12 mouse cellular contexts compared by ENCODE assay signal in genomic region chr6:83496009-83496752, GRCm38 (mm10). TPM values are rescaled to one million over a fixed set of nuclear protein-coding genes. Genes with fewer than 3 reads are reported as not detected.
DNase-seq lines count a peak whose midpoint lies in the region; ATAC-seq and TF ChIP-seq lines count a peak whose summit lies in the region.
"Had no signal": no experiment of that assay in that cellular context is flagged by ENCODE, and none has a peak within 500 bp of the region (broad histone marks: within the 10 kb centered on the region; RNA-seq: fewer than 3 reads in every experiment).

No protein-coding gene starts in this region.

- no peak overlapping the region for H3K4me3 ChIP-seq in embryonic facial prominence, embryonic 13.5 days
- no peak overlapping the region for H3K4me3 ChIP-seq in embryonic facial prominence, embryonic 10.5 days
- H3K4me3 ChIP-seq in heart, embryonic 15.5 days, result no peak overlapping the region
- H3K4me3 ChIP-seq in layer of hippocampus, adult 2 months, result no peak overlapping the region
- H3K4me3 ChIP-seq: embryonic facial prominence, embryonic 12.5 days; liver, embryonic 15.5 days had no signal

- no peak for TF ChIP-seq CTCF in layer of hippocampus, adult 2 months (conservative IDR thresholded peaks at IDR 0.05)

- H3K36me3 ChIP-seq in embryonic facial prominence, embryonic 13.5 days, result peaks cover 30% of the 10 kb centered on the region
- peaks cover 58% of the 10 kb centered on the region for H3K36me3 ChIP-seq in embryonic facial prominence, embryonic 10.5 days (replicated peaks)
- peaks cover 18% of the 10 kb centered on the region; the same call in 1 of the 2 replicates for H3K36me3 ChIP-seq in heart, embryonic 15.5 days

- no peaks in the 10 kb centered on the region for H3K9me3 ChIP-seq in embryonic facial prominence, embryonic 13.5 days
- peaks cover 4% of the 10 kb centered on the region; the same call in 1 of the 2 replicates for H3K9me3 ChIP-seq in embryonic facial prominence, embryonic 10.5 days
- H3K9me3 ChIP-seq in heart, embryonic 15.5 days (replicated peaks), result no peaks in the 10 kb centered on the region
- H3K9me3 ChIP-seq: embryonic facial prominence, embryonic 12.5 days; liver, embryonic 15.5 days had no signal

- H3K4me2 ChIP-seq in embryonic facial prominence, embryonic 13.5 days, result no peak overlapping the region
- H3K4me2 ChIP-seq in heart, embryonic 15.5 days, result no peak overlapping the region
- H3K4me2 ChIP-seq: embryonic facial prominence, embryonic 12.5 days; hindbrain, embryonic 14.5 days; liver, embryonic 15.5 days had no signal

- ATAC-seq in embryonic facial prominence, embryonic 13.5 days (ENCODE audit: insufficient number of reproducible peaks, insufficient read depth, low FRiP score, low TSS enrichment, low read depth), result no peak
- 0 out of 2 replicates have a peak, but pooled peaks have one; percentile 25 for ATAC-seq in heart, embryonic 15.5 days (replicated peaks; ENCODE audit: insufficient number of reproducible peaks, insufficient read depth, low FRiP score, low read depth)
- ATAC-seq in granulocyte monocyte progenitor cell, adult 5-6 weeks (replicated peaks; ENCODE audit: poor library complexity, severe bottlenecking), result no peak

- H3K9ac ChIP-seq in embryonic facial prominence, embryonic 13.5 days, result 0 out of 2 replicates have a peak overlapping the region, but pooled peaks have one; percentile 8
- no peak overlapping the region for H3K9ac ChIP-seq in heart, embryonic 15.5 days
- H3K9ac ChIP-seq: embryonic facial prominence, embryonic 12.5 days; hindbrain, embryonic 14.5 days; liver, embryonic 15.5 days had no signal

- peaks cover 17% of the 10 kb centered on the region for H3K4me1 ChIP-seq in embryonic facial prominence, embryonic 13.5 days
- no peaks in the 10 kb centered on the region for H3K4me1 ChIP-seq in embryonic facial prominence, embryonic 10.5 days
- peaks cover 27% of the 10 kb centered on the region for H3K4me1 ChIP-seq in heart, embryonic 15.5 days (replicated peaks)
- H3K4me1 ChIP-seq: embryonic facial prominence, embryonic 12.5 days had no signal

- no peak for DNase-seq in embryonic facial prominence, embryonic 10.5 days (ENCODE audit: low spot score)
- peak; percentile 53 for DNase-seq in ovary, postnatal 36 days (ENCODE audit: low spot score)
- DNase-seq in ovary, postnatal 14 days (ENCODE audit: low spot score), result no peak
- no peak for DNase-seq in spleen, postnatal 10 days (ENCODE audit: low spot score in 2 of 2)
- DNase-seq in layer of hippocampus, adult 2 months (ENCODE audit: low spot score in 2 of 2), result no peak
- DNase-seq: B cell, adult 2 months had no signal

- 73% methylated on average over 9 of the region's 9 CpGs for WGBS in embryonic facial prominence, embryonic 13.5 days
- 93% methylated on average over 9 of the region's 9 CpGs for WGBS in embryonic facial prominence, embryonic 10.5 days
- 69% methylated on average over 9 of the region's 9 CpGs for WGBS in heart, embryonic 15.5 days

- peak overlapping the region; percentile 28; the same call in 1 of the 2 replicates for H3K27ac ChIP-seq in embryonic facial prominence, embryonic 13.5 days
- no peak overlapping the region for H3K27ac ChIP-seq in embryonic facial prominence, embryonic 10.5 days (replicated peaks)
- H3K27ac ChIP-seq in heart, embryonic 15.5 days, result peak overlapping the region; percentile 56; the same call in 1 of the 2 replicates
- no peak overlapping the region for H3K27ac ChIP-seq in layer of hippocampus, adult 2 months
- H3K27ac ChIP-seq: embryonic facial prominence, embryonic 12.5 days; hindbrain, embryonic 14.5 days; liver, embryonic 15.5 days had no signal

- H3K27me3 ChIP-seq in embryonic facial prominence, embryonic 13.5 days, result no peaks in the 10 kb centered on the region
- no peaks in the 10 kb centered on the region for H3K27me3 ChIP-seq in embryonic facial prominence, embryonic 10.5 days (replicated peaks; ENCODE audit: low read depth, poor library complexity, severe bottlenecking)
- H3K27me3 ChIP-seq in heart, embryonic 15.5 days, result no peaks in the 10 kb centered on the region
- H3K27me3 ChIP-seq: embryonic facial prominence, embryonic 12.5 days; liver, embryonic 15.5 days had no signal

RNA-seq across cellular contexts. Expression of gene Dguok, which starts 10.6 kb away (rescaled TPM):
- 89.5 and 100.0 TPM in 2 replicates for polyA plus RNA-seq in embryonic facial prominence, embryonic 13.5 days (2015; fragmentation: Nextera tagmentation; extraction: Ambion mirVana)
- 61.0 and 62.1 TPM in 2 replicates for polyA plus RNA-seq in embryonic facial prominence, embryonic 10.5 days (2016; fragmentation: Nextera tagmentation; extraction: Ambion mirVana)
- 48.2 and 61.0 TPM in 2 replicates for polyA plus RNA-seq in heart, embryonic 15.5 days (2015; fragmentation: Nextera tagmentation; extraction: Ambion mirVana)
- total RNA-seq in granulocyte monocyte progenitor cell, adult 5-6 weeks (2014; fragmentation: Nextera tagmentation), result 28.1 and 49.2 TPM in 2 replicates
- total RNA-seq in granulocyte monocyte progenitor cell, adult 5-6 weeks (2017), result 19.6 and 29.3 TPM in 2 replicates
- 10 to 100 TPM; 36.8 to 38.6 TPM for total RNA-seq in layer of hippocampus, adult 2 months (2021)

RNA-seq across cellular contexts. Expression of gene Tet3, which starts 37.3 kb away (rescaled TPM):
- 47.0 and 59.6 TPM in 2 replicates for polyA plus RNA-seq in embryonic facial prominence, embryonic 13.5 days (2015; fragmentation: Nextera tagmentation; extraction: Ambion mirVana)
- 45.1 and 50.0 TPM in 2 replicates for polyA plus RNA-seq in embryonic facial prominence, embryonic 10.5 days (2016; fragmentation: Nextera tagmentation; extraction: Ambion mirVana)
- 26.2 and 37.5 TPM in 2 replicates for polyA plus RNA-seq in heart, embryonic 15.5 days (2015; fragmentation: Nextera tagmentation; extraction: Ambion mirVana)
- total RNA-seq in granulocyte monocyte progenitor cell, adult 5-6 weeks (2014; fragmentation: Nextera tagmentation), result 35.6 and 46.9 TPM in 2 replicates
- total RNA-seq in granulocyte monocyte progenitor cell, adult 5-6 weeks (2017), result 13.4 and 17.5 TPM in 2 replicates
- 10 to 100 TPM; 61.0 to 65.9 TPM for total RNA-seq in layer of hippocampus, adult 2 months (2021)

RNA-seq across cellular contexts. Expression of gene Actg2, which starts 39.9 kb away (rescaled TPM):
- polyA plus RNA-seq in embryonic facial prominence, embryonic 13.5 days (2015; fragmentation: Nextera tagmentation; extraction: Ambion mirVana), result 3.5 and 4.1 TPM in 2 replicates
- 1.1 and 1.2 TPM in 2 replicates for polyA plus RNA-seq in embryonic facial prominence, embryonic 10.5 days (2016; fragmentation: Nextera tagmentation; extraction: Ambion mirVana)
- polyA plus RNA-seq in heart, embryonic 15.5 days (2015; fragmentation: Nextera tagmentation; extraction: Ambion mirVana), result 17.5 and 41.6 TPM in 2 replicates
- not detected in 2 replicates for total RNA-seq in granulocyte monocyte progenitor cell, adult 5-6 weeks (2014; fragmentation: Nextera tagmentation)
- not detected in 2 replicates for total RNA-seq in granulocyte monocyte progenitor cell, adult 5-6 weeks (2017)
- not detected for total RNA-seq in layer of hippocampus, adult 2 months (2021)

Comparison
In these comparisons a context has a peak if more than half of its experiments do, and no peak if none do; other contexts are left out.
1. H3K27ac ChIP-seq: peak in embryonic facial prominence, embryonic 13.5 days (single experiment) and heart, embryonic 15.5 days (single experiment); none in embryonic facial prominence, embryonic 10.5 days (single experiment) and layer of hippocampus, adult 2 months (single experiment).